Mouse (Mus musculus) heart, adult 2 months (tissue): Measurements from ENCODE around the gene Gm9844. TPM values are rescaled to one million over a fixed set of nuclear protein-coding genes. Genes with fewer than 3 reads are reported as not detected.

Source experiments
- DNase-seq, 2 experiments: peaks; one replicate each; pipeline ENCODE4 v3.0.0; 2021
- H3K27ac ChIP-seq: fragments of 200-600 bp; 2 replicates; pipeline ENCODE4 v1.8.1; 2022
- H3K27me3 ChIP-seq: fragments of 200-500 bp; 2 replicates; pipeline ENCODE4 v1.6.1; 2012; ENCODE audit warnings: mild to moderate bottlenecking, low read length, inconsistent platforms, mixed read lengths; ENCODE audit not compliant: control insufficient read depth, insufficient read depth
- H3K36me3 ChIP-seq: fragments of 200-500 bp; 2 replicates; pipeline ENCODE4 v1.6.1; 2012; ENCODE audit warnings: low read length, inconsistent platforms; ENCODE audit not compliant: control insufficient read depth, insufficient read depth
- H3K4me1 ChIP-seq: fragments of 200-500 bp; 2 replicates; pipeline ENCODE4 v1.6.1; 2011; ENCODE audit warnings: low read length; ENCODE audit not compliant: control insufficient read depth, insufficient read depth
- H3K4me3 ChIP-seq: fragments of 200-600 bp; 2 replicates; pipeline ENCODE4 v1.8.1; 2022
- H3K79me2 ChIP-seq: fragments of 200-500 bp; replicated peaks from 2 replicates; pipeline ENCODE4 v1.6.1; 2012; ENCODE audit warnings: mild to moderate bottlenecking, inconsistent platforms, low read length, moderate library complexity, mixed read lengths; ENCODE audit not compliant: control insufficient read depth, insufficient read depth
- H3K9ac ChIP-seq: fragments of 200-500 bp; 2 replicates; pipeline ENCODE4 v1.6.1; 2012; ENCODE audit warnings: low read depth, mild to moderate bottlenecking, control low read depth, inconsistent platforms, low read length, mixed read lengths
- CTCF ChIP-seq: fragments of 200-600 bp; IDR thresholded peaks from 2 replicates; pipeline ENCODE4 v1.8.1; 2022; ENCODE audit warnings: antibody characterized with exemption, mild to moderate bottlenecking, moderate library complexity
- EP300 ChIP-seq: fragments of 200-500 bp; IDR thresholded peaks from 2 replicates; pipeline ENCODE4 v1.6.1; 2011; ENCODE audit warnings: low read depth, low read length, control low read depth; ENCODE audit not compliant: insufficient read depth
- POLR2A ChIP-seq: fragments of 200-500 bp; IDR thresholded peaks from 2 replicates; pipeline ENCODE4 v1.6.1; 2011; ENCODE audit warnings: mild to moderate bottlenecking, low read depth, low read length, control low read depth; ENCODE audit not compliant: insufficient read depth
- WGBS: fragments of 180-500 bp; shearing (Covaris S2); methylation state at CpG from one replicate; pipeline ENCODE4 v1.1.7; 2018; 5-methylcytosine and 5-hydroxymethylcytosine counted together
- intact Hi-C: fragments of 180-260 bp; cut with DNase I; formaldehyde crosslinking; loops from one replicate; pipeline ENCODE4 v1.15.1; 2025
- polyA plus RNA-seq: library from polyadenylated mRNA; depleted of rRNA; stranded (reverse); fragments of >200 nt; gene quantifications from 2 replicates; pipeline ENCODE4 v1.2.3, GENCODE M21; 2012
- total RNA-seq, 2 experiments: library from RNA; stranded (reverse); gene quantifications; 2 replicates each; pipeline ENCODE4 v1.2.3; 2021

The Gm9844 gene
- total and polyA plus RNA-seq, 3 experiments, result 0.68 TPM; not detected in 2

DNA sequence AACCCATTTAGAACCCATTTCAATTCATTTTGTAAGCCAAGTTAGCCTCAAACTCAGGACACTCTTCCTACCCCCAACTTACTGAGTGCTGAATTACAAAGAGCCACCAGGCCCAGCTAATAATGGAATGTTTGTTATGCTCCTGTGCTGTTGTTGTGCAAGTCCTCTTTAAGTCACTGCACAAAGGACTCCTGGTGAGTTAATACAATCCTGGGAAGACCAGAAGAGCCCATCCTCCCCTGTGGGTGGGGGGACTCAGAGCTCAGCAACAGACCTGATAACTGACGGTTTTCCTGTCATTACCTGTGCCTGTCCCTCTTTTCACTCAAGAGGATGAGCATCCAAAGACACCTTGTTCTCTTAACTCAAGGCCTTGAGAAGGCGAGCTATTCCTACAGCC is 17.6 kb downstream of the Gm9844 start:
- WGBS, result 49% methylated on average over 2 of the region's 2 CpGs
- Histone ChIP-seq H3K27ac (no peak overlapping the region), H3K36me3 (no peaks in the 10 kb centered on the region), H3K27me3 (no peaks in the 10 kb centered on the region), H3K4me1 (no peaks in the 10 kb centered on the region), H3K9ac (no peak overlapping the region), H3K4me3 (no peak overlapping the region), H3K79me2 (no peaks in the 10 kb centered on the region)
- intact Hi-C loops, result loop anchor here (10.0 kb wide), 1 partner anchor 355 kb away; the partner anchor contains the start of gene Gsk3a
- DNase-seq, result no peak
- TF ChIP-seq EP300 (no peak), POLR2A (no peak), CTCF (no peak)

DNA sequence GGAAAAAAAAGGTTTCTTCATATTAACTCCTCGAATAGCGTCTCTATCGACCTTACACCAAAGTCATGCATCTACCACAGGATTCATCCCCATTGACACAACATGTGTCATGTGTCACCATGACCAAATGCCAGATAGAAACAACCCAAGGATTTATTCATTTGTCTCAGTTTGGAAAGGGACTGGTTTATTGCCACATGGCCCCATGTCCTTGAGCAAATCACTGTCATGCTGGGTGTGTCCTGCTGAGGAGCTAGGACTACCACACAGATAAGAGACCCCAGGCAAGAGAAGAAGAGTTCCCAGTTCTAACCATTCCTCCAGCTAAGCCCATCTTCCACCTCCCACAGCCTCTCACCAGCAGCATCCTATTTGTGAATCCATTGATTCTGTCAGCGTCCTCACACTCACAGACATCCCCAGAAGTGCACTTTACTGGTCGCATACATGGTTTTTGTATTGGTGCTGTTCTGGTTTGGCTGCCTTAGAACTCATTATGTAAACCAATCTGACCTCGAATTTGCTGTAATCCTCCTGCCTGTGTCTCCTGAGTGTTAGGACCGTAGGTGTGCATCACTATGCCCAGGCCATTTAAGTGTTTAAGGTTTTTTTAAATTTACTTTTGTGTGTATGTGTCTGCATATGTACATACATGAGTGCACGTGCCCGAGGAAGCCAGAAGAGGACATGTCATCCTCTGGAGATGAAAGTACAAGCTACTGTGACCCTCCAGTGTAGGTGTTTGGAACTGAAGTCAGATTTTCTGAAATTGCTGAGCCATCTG is 20.6 kb downstream of the Gm9844 start:
- Histone ChIP-seq H3K4me3 (no peak overlapping the region), H3K27me3 (no peaks in the 10 kb centered on the region), H3K27ac (no peak overlapping the region), H3K4me1 (peaks cover 4% of the 10 kb centered on the region), H3K36me3 (peaks cover 11% of the 10 kb centered on the region), H3K9ac (no peak overlapping the region), H3K79me2 (peaks cover 5% of the 10 kb centered on the region)
- no peak for DNase-seq
- intact Hi-C loops, result loop anchor here (10.0 kb wide), 1 partner anchor 352 kb away; the partner anchor contains the start of gene Gsk3a
- TF ChIP-seq EP300, result no peak
- no peak for TF ChIP-seq CTCF
- TF ChIP-seq POLR2A, result no peak
- WGBS, result 87% methylated on average over 9 of the region's 9 CpGs

DNA sequence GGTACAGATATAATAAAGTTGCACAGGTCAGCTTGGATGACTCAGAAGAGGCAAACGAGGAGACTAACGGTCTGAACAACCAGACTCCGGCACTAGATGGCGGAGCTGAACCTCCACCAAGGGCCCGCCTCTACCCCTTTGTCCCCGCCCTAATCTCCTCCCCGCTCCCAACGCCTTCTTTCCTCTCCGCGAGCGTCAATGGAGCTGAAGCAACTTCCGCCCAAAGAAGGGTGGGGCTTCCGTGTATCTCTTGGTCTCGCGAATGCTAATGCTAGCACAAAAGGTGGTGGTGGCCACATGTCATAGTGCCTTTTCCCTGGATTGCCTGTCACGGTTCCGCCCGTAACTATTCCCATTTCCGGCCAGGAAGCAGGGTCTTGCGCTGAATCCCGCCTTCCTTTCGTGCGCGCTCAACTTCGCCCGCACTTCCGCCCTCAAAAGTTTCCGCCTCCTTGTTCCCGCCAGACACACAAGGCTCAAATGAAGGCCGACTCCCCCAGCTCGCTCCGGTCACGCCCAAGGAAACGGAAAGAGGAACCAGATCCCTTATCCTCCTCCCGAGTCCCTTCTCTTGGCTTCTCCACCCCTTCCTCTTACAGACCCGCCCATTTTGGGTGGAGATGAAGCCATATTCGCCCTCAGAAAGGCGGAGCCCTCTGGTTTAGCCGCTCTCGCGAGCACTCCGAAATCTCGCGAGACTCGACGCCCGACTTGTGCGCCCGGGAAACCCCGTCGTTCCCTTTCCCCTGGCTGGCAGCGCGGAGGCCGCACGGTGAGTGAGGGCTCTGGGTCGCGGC is 22.1 kb downstream of the Gm9844 start, which contains the start of gene Rps19:
Rps19 (plus strand) TSS at position 476 of the 797 bp plus-strand sequence.
- intact Hi-C loops, result loop anchor here (1.0 to 10.0 kb wide), 2 partner anchors 20 to 351 kb away; partner anchors contain the start of gene Gsk3a
- TF ChIP-seq EP300 (peak; percentile 48), CTCF (peak; percentile 84), POLR2A (peak; percentile 92)
- peak within 1 kb of the TSS; percentile 96 for H3K27ac ChIP-seq
- peaks cover 11% of the 10 kb centered on the region for H3K36me3 ChIP-seq
- peak; percentile 98 to 99 for DNase-seq
- H3K4me3 ChIP-seq, result peak within 1 kb of the TSS; percentile 99
- H3K4me1 ChIP-seq, result peaks cover 4% of the 10 kb centered on the region
- H3K9ac ChIP-seq, result peak within 1 kb of the TSS; percentile 84
- H3K27me3 ChIP-seq, result no peaks in the 10 kb centered on the region
- H3K79me2 ChIP-seq, result peaks cover 5% of the 10 kb centered on the region
- WGBS, result under 1% methylated on average over 57 of the region's 57 CpGs

DNA sequence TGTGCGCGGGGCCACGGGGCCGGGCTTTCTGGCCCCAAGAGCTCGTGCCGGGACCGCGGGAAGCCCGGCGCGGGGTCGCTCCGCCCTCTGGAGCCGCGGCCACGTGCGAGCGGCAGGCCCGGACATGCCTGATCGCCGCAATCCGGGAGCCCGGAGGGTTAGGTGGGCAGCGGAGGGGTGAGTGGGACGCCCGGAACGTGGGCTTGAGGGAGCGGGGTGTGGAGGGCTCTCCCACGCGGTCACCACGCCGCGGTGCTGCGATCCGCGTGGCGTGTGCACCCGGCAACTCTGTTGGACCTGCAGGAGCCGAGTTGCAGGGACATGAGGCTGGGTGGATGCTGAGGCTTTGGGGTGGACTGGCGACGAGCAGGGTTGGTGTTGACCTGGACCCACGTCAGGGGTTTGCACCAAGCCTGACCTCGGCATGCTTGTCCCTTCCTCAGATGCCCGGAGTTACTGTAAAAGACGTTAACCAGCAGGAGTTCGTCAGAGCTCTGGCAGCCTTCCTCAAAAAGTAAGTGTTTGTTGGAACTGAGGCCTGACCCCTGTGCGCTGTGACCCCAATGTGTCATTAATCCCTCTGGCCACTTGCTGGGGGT is 22.8 kb downstream of the Gm9844 start:
- WGBS, result under 1% methylated on average over 47 of the region's 47 CpGs
- Histone ChIP-seq H3K9ac (peak overlapping the region; percentile 84), H3K27me3 (no peaks in the 10 kb centered on the region), H3K27ac (peak overlapping the region; percentile 96), H3K4me1 (peaks cover 4% of the 10 kb centered on the region), H3K4me3 (peak overlapping the region; percentile 99), H3K79me2 (peaks cover 5% of the 10 kb centered on the region), H3K36me3 (peaks cover 11% of the 10 kb centered on the region)
- DNase-seq, result no peak
- intact Hi-C loops, result loop anchor here (1.0 to 10.0 kb wide), 4 partner anchors 20 to 567 kb away; partner anchors contain the start of genes Gsk3a and Zfp94
- no peak; the same call in 1 of the 2 replicates for TF ChIP-seq POLR2A

DNA sequence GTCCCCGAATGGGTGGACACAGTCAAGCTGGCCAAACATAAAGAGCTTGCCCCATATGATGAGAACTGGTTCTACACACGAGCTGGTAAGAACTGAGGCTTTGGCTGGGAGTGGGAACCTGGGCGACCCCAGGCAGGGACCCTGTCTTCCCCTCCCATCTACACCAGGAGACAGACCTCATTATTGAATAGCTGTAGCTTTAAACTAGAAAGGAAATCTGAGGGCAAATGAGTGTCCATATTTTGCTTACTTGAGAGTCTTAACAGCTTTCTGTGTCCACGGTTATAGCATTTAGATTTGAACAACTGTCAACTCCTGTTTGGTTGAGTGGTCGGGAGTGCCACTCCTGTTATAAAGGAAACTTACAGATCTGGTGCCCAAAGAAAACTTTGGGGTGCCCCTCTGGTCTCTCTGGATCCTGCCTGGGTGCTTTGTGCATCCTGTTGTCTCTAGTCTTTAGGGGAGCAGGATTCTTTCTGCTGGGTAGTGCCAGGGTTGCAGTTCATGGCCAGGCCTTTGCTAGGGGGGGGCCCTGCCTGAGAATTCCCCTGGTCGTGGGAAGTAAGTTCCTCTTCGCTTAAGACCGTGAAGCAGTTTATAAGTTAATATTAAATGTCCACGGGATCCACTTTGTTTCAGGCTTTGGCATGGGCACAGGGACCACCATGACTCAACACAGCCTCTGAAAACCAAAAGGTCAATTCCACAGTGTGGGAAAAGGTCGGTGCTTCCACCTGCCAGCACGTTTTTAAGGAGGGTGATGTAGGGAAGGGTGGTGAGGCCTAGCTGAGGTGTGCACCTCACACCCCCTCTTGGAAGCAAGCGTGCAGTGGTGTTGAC is 23.7 kb downstream of the Gm9844 start:
- intact Hi-C loops, result loop anchor here (5.0 to 10.0 kb wide), 3 partner anchors 192 to 568 kb away; partner anchors contain the start of genes Gsk3a and Zfp94
- 24% methylated on average over 12 of the region's 12 CpGs for WGBS

More for the DNA sequence above, 23.7 kb downstream of the Gm9844 start:
- Histone ChIP-seq H3K36me3 (peaks cover 11% of the 10 kb centered on the region), H3K9ac (peak overlapping the region; percentile 41), H3K4me1 (peaks cover 4% of the 10 kb centered on the region), H3K27me3 (no peaks in the 10 kb centered on the region), H3K79me2 (peaks cover 5% of the 10 kb centered on the region), H3K27ac (peak overlapping the region; percentile 96; the same call in 1 of the 2 replicates), H3K4me3 (peak overlapping the region; percentile 99)
- DNase-seq, result no peak
- TF ChIP-seq EP300 (no peak), CTCF (no peak), POLR2A (no peak)
